Mouse (Mus musculus) ES-Bruce4 (cell line): ENCODE data around the gene Gm10134.

Experiments
- CTCF ChIP-seq: IDR thresholded peaks from one replicate; pipeline ENCODE4 v1.8.1; 2011; ENCODE audit warnings: low read depth, low read length
- EP300 ChIP-seq: IDR thresholded peaks from 2 replicates; pipeline ENCODE4 v1.6.1; 2011; ENCODE audit warnings: low read depth, low read length; ENCODE audit not compliant: insufficient read depth
- POLR2A ChIP-seq: IDR thresholded peaks from one replicate; pipeline ENCODE4 v1.8.1; 2011; ENCODE audit warnings: low read length; ENCODE audit not compliant: insufficient read depth

GRCm38 (mm10) chr2:28524406-28524805, 18.5 kb downstream of the Gm10134 start:
- TF ChIP-seq CTCF = no peak
- no peak for TF ChIP-seq POLR2A
- TF ChIP-seq EP300 = no peak
